Mouse (Mus musculus) lung, postnatal 0 days (tissue): ENCODE measurements around the gene Krt24. TPM values are rescaled to one million over a fixed set of nuclear protein-coding genes. Genes with fewer than 3 reads are reported as not detected.

Experiments
- ATAC-seq: fragments of 200-750 bp; cut with Nextera tagmentation; 2 replicates; pipeline ENCODE4 v1.8.0; 2017; ENCODE audit warnings: moderate library complexity
- DNase-seq: peaks from one replicate; pipeline ENCODE4 v3.0.0-alpha.2; 2016; ENCODE audit warnings: low spot score
- H3K27ac ChIP-seq: fragments of 300-500 bp; sonication (generic); 2 replicates; pipeline ENCODE4 v1.5.1; 2014; ENCODE audit warnings: antibody characterized with exemption, mild to moderate bottlenecking, low read length, mixed read lengths
- H3K27me3 ChIP-seq: fragments of 300-500 bp; sonication (generic); replicated peaks from 2 replicates; pipeline ENCODE4 v1.6.1; 2014; ENCODE audit warnings: low read length, mixed read lengths; ENCODE audit not compliant: insufficient read depth
- H3K36me3 ChIP-seq: fragments of 300-500 bp; sonication (generic); 2 replicates; pipeline ENCODE4 v1.6.1; 2014; ENCODE audit warnings: low read length, mixed read lengths; ENCODE audit not compliant: insufficient read depth
- H3K4me1 ChIP-seq: fragments of 300-500 bp; sonication (generic); 2 replicates; pipeline ENCODE4 v1.6.1; 2014; ENCODE audit warnings: antibody characterized with exemption, low read depth, low read length, mixed read lengths; ENCODE audit not compliant: insufficient read depth
- H3K4me2 ChIP-seq: fragments of 300-500 bp; sonication (generic); replicated peaks from 2 replicates; pipeline ENCODE4 v1.6.1; 2014; ENCODE audit warnings: low read depth, mild to moderate bottlenecking, low read length, moderate library complexity, mixed read lengths
- H3K4me3 ChIP-seq: fragments of 300-500 bp; sonication (generic); 2 replicates; pipeline ENCODE4 v1.5.1; 2014; ENCODE audit warnings: low read depth, low read length
- H3K9ac ChIP-seq: fragments of 300-500 bp; sonication (generic); replicated peaks from 2 replicates; pipeline ENCODE4 v1.6.1; 2014; ENCODE audit warnings: low read depth, mild to moderate bottlenecking
- H3K9me3 ChIP-seq: fragments of 300-500 bp; sonication (generic); 2 replicates; pipeline ENCODE4 v1.6.1; 2016; ENCODE audit warnings: low read length, mixed read lengths
- CTCF ChIP-seq: IDR thresholded peaks from 2 replicates; pipeline ENCODE4 v1.5.1; 2016; ENCODE audit warnings: antibody characterized with exemption, mild to moderate bottlenecking
- EP300 ChIP-seq: IDR thresholded peaks from 2 replicates; pipeline ENCODE4 v1.6.1; 2016; ENCODE audit warnings: antibody characterized with exemption, mild to moderate bottlenecking, control low read depth
- WGBS: fragments of 180-500 bp; shearing (Covaris S2); extraction: QIAGEN DNeasy Blood & Tissue Kit; methylation state at CpG from one replicate; pipeline ENCODE4 v1.1.7; 2014; 5-methylcytosine and 5-hydroxymethylcytosine counted together
- polyA plus RNA-seq: library from polyadenylated mRNA; unstranded; fragments of >200 nt; fragmentation: Nextera tagmentation; extraction: Ambion mirVana; gene quantifications from 2 replicates; pipeline ENCODE4 v1.2.1, GENCODE M21; 2015

The Krt24 gene
- polyA plus RNA-seq, 1 experiment from 2014 or later = not detected

DNA sequence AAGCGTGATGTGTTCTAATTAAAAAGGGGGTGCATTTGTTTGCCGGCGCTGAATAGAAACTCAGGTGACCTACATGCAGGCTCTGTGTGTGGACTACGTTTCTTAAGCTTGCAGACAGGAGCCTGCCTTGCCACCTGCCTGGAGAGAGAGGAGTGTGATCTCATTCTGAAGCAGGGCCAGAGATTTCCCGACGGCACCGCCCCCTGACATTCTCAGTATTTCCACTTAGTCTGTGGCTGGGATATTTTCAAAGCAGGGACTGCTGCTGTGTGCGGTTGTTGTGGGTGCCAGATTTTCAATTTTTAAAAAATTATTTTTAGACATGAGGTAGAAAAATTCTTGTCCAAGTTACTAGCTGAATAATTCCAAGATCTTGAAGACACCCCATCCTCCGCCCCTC is 19.8 kb downstream of the Krt24 start:
- no peak for DNase-seq

GRCm38 (mm10) chr11:99256213-99256612 is 28.8 kb downstream of the Krt24 start:
- no peak; the same call in 1 of the 2 replicates for TF ChIP-seq CTCF
- no peak for TF ChIP-seq EP300
- no peak for ATAC-seq
- no peaks in the 10 kb centered on the region for H3K4me1 ChIP-seq
- H3K4me3 ChIP-seq = no peak overlapping the region
- DNase-seq = no peak
- H3K4me2 ChIP-seq = no peak overlapping the region
- WGBS = 70% methylated on average over 4 of the region's 4 CpGs
- H3K9me3 ChIP-seq = no peaks in the 10 kb centered on the region
- H3K9ac ChIP-seq = no peak overlapping the region
- no peak overlapping the region for H3K27ac ChIP-seq
- no peaks in the 10 kb centered on the region for H3K36me3 ChIP-seq
- H3K27me3 ChIP-seq = no peaks in the 10 kb centered on the region

More for the DNA sequence above, 19.8 kb downstream of the Krt24 start:
- Histone ChIP-seq H3K9ac (no peak overlapping the region), H3K27me3 (no peaks in the 10 kb centered on the region), H3K4me1 (no peaks in the 10 kb centered on the region), H3K4me3 (no peak overlapping the region), H3K27ac (no peak overlapping the region), H3K36me3 (no peaks in the 10 kb centered on the region), H3K9me3 (no peaks in the 10 kb centered on the region), H3K4me2 (no peak overlapping the region)
- TF ChIP-seq EP300 (no peak), CTCF (no peak)
- WGBS = 58% methylated on average over 9 of the region's 9 CpGs
- no peak for ATAC-seq

DNA sequence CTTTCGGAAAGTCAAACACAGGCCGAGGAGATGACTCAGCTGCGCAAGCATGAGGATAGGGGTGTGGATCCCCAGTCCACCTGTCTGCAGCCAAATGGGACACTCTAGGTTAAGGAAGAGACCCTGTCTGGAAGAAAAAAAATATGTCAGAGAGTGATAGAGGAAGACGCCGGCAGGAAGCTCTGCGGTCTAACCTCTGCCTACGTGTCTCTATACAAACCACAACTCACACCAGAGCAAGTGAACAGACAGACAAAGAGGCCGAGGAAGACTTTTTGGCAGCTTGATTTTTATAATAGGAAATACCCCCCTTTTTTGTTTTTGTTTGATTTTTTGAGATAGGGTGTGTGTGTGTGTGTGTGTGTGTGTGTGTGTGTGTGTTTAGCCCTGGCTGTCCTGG is 29.7 kb downstream of the Krt24 start:
- Histone ChIP-seq H3K9ac (no peak overlapping the region), H3K9me3 (no peaks in the 10 kb centered on the region), H3K27ac (no peak overlapping the region), H3K4me2 (no peak overlapping the region), H3K4me1 (no peaks in the 10 kb centered on the region), H3K36me3 (no peaks in the 10 kb centered on the region), H3K27me3 (no peaks in the 10 kb centered on the region), H3K4me3 (no peak overlapping the region)
- TF ChIP-seq EP300 (no peak), CTCF (no peak)
- no peak for ATAC-seq
- 88% methylated on average over 8 of the region's 8 CpGs for WGBS
- no peak for DNase-seq

- Histone ChIP-seq H3K9ac (no peak overlapping the region), H3K27ac (no peak overlapping the region), H3K36me3 (no peaks in the 10 kb centered on the region), H3K4me3 (no peak overlapping the region), H3K4me2 (no peak overlapping the region), H3K4me1 (no peaks in the 10 kb centered on the region), H3K27me3 (no peaks in the 10 kb centered on the region), H3K9me3 (no peaks in the 10 kb centered on the region)
- 51% methylated on average over 2 of the region's 2 CpGs for WGBS
- DNase-seq = no peak
- ATAC-seq = no peak
- TF ChIP-seq CTCF (peak; percentile 15; the same call in 1 of the 2 replicates), EP300 (no peak)
Observed at GRCm38 (mm10) chr11:99253893-99254292, 31.2 kb downstream of the Krt24 start.

DNA sequence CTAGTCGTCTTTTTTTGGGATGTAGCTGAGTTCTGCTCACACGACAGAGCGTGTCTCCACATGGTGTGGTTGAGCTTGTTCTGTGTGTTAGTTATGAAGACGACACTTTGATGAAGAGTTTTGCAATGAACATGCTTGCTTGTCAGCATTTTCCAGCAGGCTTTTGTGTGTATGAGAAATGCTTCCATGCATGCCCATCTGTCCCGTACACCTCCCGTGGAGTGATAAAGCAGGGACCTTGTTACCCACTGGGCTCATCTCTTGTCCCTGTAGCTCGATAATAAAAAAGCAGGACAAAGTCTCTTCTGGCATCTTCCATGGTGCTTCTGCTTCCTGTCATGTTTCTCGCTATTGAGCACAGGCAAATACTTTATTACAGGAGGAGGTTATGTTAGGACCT is 32.4 kb downstream of the Krt24 start:
- Histone ChIP-seq H3K27ac (no peak overlapping the region), H3K9me3 (no peaks in the 10 kb centered on the region), H3K9ac (no peak overlapping the region), H3K27me3 (no peaks in the 10 kb centered on the region), H3K4me3 (no peak overlapping the region), H3K4me2 (no peak overlapping the region), H3K36me3 (no peaks in the 10 kb centered on the region), H3K4me1 (no peaks in the 10 kb centered on the region)
- ATAC-seq = no peak
- no peak for DNase-seq
- WGBS = 66% methylated on average over 8 of the region's 8 CpGs
- TF ChIP-seq CTCF = no peak
- TF ChIP-seq EP300 = no peak

DNA sequence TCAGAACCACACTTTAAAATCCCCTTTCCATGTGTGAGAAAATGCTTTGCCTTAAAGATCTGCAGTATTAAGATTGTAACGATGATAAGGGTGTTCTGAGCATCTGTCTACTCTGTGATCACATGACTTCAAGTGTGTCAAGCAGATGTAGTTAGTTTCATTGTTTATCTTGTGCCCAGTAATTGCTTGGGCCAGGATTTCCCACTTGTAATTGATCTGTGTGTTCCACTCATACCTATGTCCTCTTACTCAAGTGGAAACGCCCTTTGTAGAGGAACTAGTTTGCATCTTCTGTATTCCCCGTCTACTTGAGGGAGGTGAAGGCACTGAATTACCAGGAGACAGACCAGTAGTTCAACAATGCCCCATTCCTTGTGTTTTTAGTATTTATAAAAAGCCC is 34.4 kb downstream of the Krt24 start:
- no peak overlapping the region for H3K4me2 ChIP-seq

GRCm38 (mm10) chr11:99250241-99250640 is 34.8 kb downstream of the Krt24 start:
- H3K9ac ChIP-seq = no peak overlapping the region
- H3K4me1 ChIP-seq = no peaks in the 10 kb centered on the region
- H3K27me3 ChIP-seq = no peaks in the 10 kb centered on the region
- H3K9me3 ChIP-seq = no peaks in the 10 kb centered on the region
- TF ChIP-seq CTCF (no peak), EP300 (no peak)
- H3K27ac ChIP-seq = no peak overlapping the region
- no peak overlapping the region for H3K4me3 ChIP-seq
- H3K4me2 ChIP-seq = no peak overlapping the region
- 29% methylated on average over 5 of the region's 5 CpGs for WGBS
- no peaks in the 10 kb centered on the region for H3K36me3 ChIP-seq
- no peak for ATAC-seq
- DNase-seq = no peak

More for the DNA sequence above, 34.4 kb downstream of the Krt24 start:
- Histone ChIP-seq H3K36me3 (no peaks in the 10 kb centered on the region), H3K4me3 (no peak overlapping the region), H3K27ac (no peak overlapping the region), H3K27me3 (no peaks in the 10 kb centered on the region), H3K4me1 (no peaks in the 10 kb centered on the region), H3K9me3 (no peaks in the 10 kb centered on the region), H3K9ac (no peak overlapping the region)
- ATAC-seq (no peak), DNase-seq (no peak)
- 23% methylated on average over 3 of the region's 3 CpGs for WGBS
- TF ChIP-seq EP300 (no peak), CTCF (no peak)
